Mouse (Mus musculus) heart, postnatal 0 days (tissue): Measurements from ENCODE around the gene Klhl25. TPM values are rescaled to one million over a fixed set of nuclear protein-coding genes. Genes with fewer than 3 reads are reported as not detected.
"Not testable (repeated sequence)": the region's sequence is repeated elsewhere in the genome, so short reads cannot be mapped to it uniquely, and the experiment has no call there.

ENCODE experiments used
- ATAC-seq: fragments of 200-750 bp; cut with Nextera tagmentation; 2 replicates; pipeline ENCODE4 v1.8.0; 2017; ENCODE audit warnings: low read depth, moderate number of reproducible peaks, moderate library complexity; ENCODE audit not compliant: insufficient read depth
- DNase-seq: peaks from one replicate; pipeline ENCODE4 v3.0.0-alpha.2; 2016; ENCODE audit warnings: low spot score
- H3K27ac ChIP-seq: fragments of 300-500 bp; sonication (generic); 2 replicates; pipeline ENCODE4 v1.5.1; 2014; ENCODE audit warnings: low read depth, mild to moderate bottlenecking
- H3K27me3 ChIP-seq: fragments of 300-500 bp; sonication (generic); 2 replicates; pipeline ENCODE4 v1.6.1; 2014; ENCODE audit warnings: low read length, mixed read lengths; ENCODE audit not compliant: control insufficient read depth, insufficient read depth
- H3K36me3 ChIP-seq: fragments of 300-500 bp; sonication (generic); replicated peaks from 2 replicates; pipeline ENCODE4 v1.6.1; 2014; ENCODE audit warnings: low read length, mixed read lengths; ENCODE audit not compliant: control insufficient read depth, insufficient read depth
- H3K4me1 ChIP-seq: fragments of 300-500 bp; sonication (generic); 2 replicates; pipeline ENCODE4 v1.6.1; 2014; ENCODE audit warnings: antibody characterized with exemption; ENCODE audit not compliant: control insufficient read depth, insufficient read depth
- H3K4me2 ChIP-seq: fragments of 300-500 bp; sonication (generic); 2 replicates; pipeline ENCODE4 v1.6.1; 2014; ENCODE audit warnings: low read depth, mild to moderate bottlenecking, low read length, moderate library complexity
- H3K4me3 ChIP-seq: fragments of 300-500 bp; sonication (generic); 2 replicates; pipeline ENCODE4 v1.5.1; 2014; ENCODE audit warnings: low read depth, low read length
- H3K9ac ChIP-seq: fragments of 300-500 bp; sonication (generic); replicated peaks from 2 replicates; pipeline ENCODE4 v1.6.1; 2014; ENCODE audit warnings: low read depth, low read length, mixed read lengths
- H3K9me3 ChIP-seq: fragments of 300-500 bp; sonication (generic); replicated peaks from 2 replicates; pipeline ENCODE4 v1.6.1; 2016; ENCODE audit warnings: low read length; ENCODE audit not compliant: control insufficient read depth
- CTCF ChIP-seq: IDR thresholded peaks from 2 replicates; pipeline ENCODE4 v1.5.1; 2016; ENCODE audit warnings: antibody characterized with exemption, control low read depth, low read depth
- EP300 ChIP-seq: IDR thresholded peaks from 2 replicates; pipeline ENCODE4 v1.6.1; 2016; ENCODE audit warnings: antibody characterized with exemption, low read depth
- WGBS: fragments of 180-500 bp; shearing (Covaris S2); extraction: QIAGEN DNeasy Blood & Tissue Kit; methylation state at CpG from one replicate; pipeline ENCODE4 v1.1.7; 2014; 5-methylcytosine and 5-hydroxymethylcytosine counted together
- polyA plus RNA-seq: library from polyadenylated mRNA; unstranded; fragments of >200 nt; fragmentation: Nextera tagmentation; extraction: Ambion mirVana; gene quantifications from 2 replicates; pipeline ENCODE4 v1.2.1, GENCODE M21; 2015
- total RNA-seq: library from RNA; depleted of rRNA; stranded (reverse); fragments of >200 nt; gene quantifications from 2 replicates; pipeline ENCODE4 v1.2.3, GENCODE M21; 2014; ENCODE audit warnings: low replicate concordance

The Klhl25 gene
- total and polyA plus RNA-seq, 2 experiments from 2014 or later, result 5.7 to 20.7 TPM

- DNase-seq (no peak), ATAC-seq (no peak)
- H3K27me3 ChIP-seq, result no peaks in the 10 kb centered on the region
- H3K4me2 ChIP-seq, result no peak overlapping the region
- 49% methylated on average over 4 of the region's 4 CpGs for whole genome bisulfite sequencing
- no peak overlapping the region for H3K4me3 ChIP-seq
- H3K36me3 ChIP-seq, result no peaks in the 10 kb centered on the region
- H3K9me3 ChIP-seq, result no peaks in the 10 kb centered on the region
- no peak overlapping the region for H3K27ac ChIP-seq
- H3K9ac ChIP-seq, result no peak overlapping the region
- TF ChIP-seq EP300 (no peak), CTCF (no peak)
- H3K4me1 ChIP-seq, result no peaks in the 10 kb centered on the region
These were observed 69.6 kb downstream of the Klhl25 start for GRCm38 (mm10) chr7:75917662-75918061.

- H3K4me3 ChIP-seq, ATAC-seq, H3K9me3 ChIP-seq, H3K27ac ChIP-seq, H3K4me1 ChIP-seq, H3K36me3 ChIP-seq, H3K9ac ChIP-seq, H3K27me3 ChIP-seq, H3K4me2 ChIP-seq, DNase-seq: not testable (repeated sequence)
- 55% methylated on average over 3 of the region's 3 CpGs for WGBS
These were observed 71.6 kb downstream of the Klhl25 start for GRCm38 (mm10) chr7:75919745-75920144.
